Mouse (Mus musculus): ENCODE data around the gene Ggnbp2.

The Ggnbp2 gene

DNA sequence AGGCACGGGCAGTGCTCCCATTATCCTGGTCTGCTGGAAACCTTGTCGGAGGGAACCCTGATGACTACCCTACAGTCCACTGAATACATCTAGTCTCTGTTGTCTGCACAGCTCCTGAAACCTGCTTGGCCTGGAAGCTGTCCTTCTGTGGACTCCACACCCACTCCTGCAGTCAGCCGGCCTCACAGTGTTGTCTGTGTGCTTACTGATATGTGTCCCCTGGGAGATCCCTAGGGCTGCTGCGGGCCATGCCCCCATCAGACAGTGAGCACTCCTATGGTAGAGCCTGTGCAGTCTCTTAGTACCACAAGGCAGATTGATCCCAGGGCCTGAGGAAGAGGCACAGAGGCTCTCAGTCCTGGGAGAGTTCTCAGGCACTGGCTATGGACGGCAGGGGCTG is 48.1 kb downstream of the Ggnbp2 start:
- DNase-seq = no peak

DNA sequence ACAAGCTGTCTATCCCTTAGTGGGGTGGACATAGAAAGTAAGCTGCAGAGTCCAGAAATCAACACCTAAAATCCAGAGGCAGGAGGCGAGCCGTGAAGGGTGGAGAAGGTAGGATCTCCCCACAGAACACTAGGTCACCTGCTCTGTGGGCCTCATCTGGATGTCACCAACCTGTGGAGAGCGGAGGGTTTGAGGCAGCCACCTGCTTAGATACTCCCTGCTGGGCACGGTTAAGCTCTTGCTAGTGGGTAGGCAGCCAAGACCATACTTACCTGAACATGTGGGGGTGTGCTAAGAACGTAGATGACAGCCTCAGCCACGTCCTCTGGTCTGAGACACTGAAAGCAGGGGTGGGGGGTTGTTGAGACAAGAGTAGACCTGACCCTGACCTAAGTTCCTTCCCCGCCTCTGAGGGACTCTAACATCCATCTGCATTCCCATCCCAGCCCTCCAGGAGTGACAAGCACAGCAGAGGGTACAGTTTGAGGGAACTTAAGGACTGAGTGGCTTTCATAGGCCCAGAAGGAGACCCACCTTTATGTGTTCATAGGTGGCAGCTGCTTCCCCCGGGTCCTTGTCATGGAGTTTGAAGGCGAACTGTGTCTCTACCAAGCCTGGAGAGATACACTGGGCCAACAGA is 49.4 kb downstream of the Ggnbp2 start:
- no peak for DNase-seq

DNA sequence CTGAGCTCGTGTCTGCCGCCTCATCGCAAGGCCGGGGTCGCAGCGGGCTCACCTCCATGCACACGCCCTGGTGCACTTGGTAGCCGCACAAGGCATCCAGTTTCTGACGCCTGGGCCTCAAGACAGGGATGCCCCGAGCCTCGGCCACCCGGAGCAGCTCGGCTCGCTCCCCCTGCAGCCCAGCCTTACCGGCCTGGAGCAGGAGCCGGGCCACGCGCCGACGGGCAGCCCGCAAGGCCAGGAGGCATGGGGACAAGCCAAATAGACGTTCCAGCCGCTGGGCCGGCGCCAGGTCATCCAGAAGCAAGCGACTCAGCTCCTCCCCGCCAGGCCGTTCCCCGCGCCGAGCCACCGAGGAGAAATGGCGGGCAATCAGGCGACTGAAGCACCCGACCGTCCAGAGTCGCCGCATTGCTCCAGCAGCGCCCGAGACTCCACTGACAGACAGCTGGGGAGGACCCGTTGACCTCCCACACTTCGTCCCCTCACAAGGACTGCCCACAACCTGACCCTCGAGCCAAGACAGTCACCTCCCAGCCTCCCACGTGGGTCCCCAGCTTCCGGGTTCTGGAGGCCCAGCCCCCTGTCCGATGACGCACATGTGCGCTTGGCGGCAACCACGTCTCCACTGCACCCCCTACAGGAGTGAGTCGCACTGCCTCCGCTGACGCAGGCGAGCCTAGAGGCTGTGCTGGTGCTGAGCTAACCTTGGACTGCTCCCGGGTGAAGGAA is 51.5 kb downstream of the Ggnbp2 start, which contains the start of gene Mrm1:
Mrm1 (minus strand) TSS at position 555 of the 732 bp plus-strand sequence.
- peak; percentile 91 to 96 for DNase-seq

DNA sequence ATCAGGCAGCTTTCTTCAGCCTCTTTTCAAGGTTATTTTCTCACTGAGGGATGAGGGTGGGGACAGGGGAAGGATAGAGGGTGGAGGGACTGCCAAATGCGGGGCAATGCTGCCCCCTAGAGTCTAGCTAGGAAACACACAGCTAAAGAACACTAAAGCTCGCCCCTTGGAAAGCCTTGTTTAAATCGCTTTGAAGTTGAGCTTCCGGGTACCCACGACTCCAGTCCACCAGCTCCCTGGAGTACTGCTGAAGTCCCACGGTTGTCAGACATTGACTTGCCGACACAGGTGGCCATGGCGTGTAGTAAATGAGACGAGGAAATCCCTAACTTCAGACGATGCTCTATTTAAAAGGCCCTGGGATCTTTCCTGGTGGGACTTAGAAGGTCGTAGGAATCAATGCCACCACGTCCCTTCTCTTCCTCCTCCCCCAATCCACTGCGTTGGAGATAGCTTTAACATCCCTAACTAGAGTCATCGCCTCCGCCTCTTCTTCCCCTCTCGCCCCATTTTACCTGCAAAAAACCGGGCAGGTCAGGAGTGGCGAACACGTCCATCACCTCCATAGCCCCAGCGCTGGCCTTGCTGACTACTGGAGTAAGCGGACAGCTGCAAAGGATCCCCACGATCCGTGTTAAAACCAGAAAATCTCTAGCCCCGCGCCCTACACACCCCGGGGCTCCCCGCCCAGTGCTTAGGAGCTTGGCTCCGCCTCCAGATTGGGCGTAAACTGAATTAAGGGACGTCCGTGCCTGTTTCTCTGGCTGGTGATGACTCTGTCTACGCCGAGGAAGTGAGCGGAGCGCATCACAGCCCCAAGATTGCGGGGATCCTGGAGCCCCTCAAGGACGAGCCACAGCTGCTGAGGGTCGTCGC is 52.3 kb downstream of the Ggnbp2 start:
- peak; percentile 71 to 77 for DNase-seq

DNA sequence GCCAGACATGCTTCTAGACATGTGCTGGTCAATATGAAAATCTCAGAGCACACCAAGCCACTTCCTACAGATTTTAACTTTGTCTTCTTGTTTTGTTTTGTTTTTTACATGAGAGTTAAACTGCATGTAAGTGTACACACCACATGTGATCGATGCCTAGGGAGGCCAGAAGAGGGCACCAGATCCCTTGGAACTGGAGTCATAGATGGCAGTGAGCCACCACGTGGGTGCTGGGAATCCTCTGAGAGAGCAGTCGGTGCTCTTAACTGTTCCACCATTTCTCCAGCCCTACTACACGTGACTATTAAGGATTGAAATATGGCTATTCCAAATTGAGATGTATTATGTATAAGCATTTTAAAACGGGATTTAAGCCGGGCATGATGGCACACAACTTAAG is 53.3 kb downstream of the Ggnbp2 start:
- DNase-seq = peak in 1 of 2 experiments; percentile 53

DNA sequence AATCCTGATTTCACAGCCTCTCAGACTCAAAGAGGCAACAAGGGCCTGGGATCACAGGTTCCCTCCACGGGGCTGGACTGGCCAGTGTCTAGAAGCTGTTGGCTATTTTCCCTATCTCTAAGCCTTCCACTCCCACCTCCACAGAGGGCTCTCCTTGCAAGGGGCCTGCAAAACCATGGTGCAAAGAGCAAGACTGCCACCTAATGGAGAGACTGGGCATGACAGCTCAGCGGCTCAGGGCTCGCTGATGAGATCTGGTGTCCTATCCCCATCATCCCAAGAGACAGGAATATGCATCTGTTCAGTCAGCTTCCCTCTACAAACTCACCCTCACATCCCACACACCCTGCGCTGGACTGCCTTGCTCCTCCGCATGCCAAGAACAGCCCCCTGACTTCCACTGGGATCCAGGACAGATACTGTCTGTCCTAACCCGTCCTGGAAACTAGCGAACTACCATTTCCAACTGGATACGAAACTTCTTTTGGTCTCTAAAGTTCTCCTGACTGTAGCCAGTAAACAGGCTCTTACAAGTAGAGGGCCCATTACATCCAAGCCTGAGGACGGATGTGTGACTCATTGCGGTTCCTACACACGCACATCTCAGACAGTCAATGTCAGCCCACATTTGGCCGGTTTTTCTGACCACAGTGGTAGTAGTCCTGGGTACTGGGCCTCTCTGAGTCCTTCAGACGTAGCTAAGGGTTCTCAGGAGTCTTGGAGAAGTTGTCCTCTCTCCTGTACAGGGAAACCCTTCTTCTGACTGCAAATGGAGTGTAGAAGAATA is 56.7 kb downstream of the Ggnbp2 start:
- peak; percentile 80 to 86 for DNase-seq

DNA sequence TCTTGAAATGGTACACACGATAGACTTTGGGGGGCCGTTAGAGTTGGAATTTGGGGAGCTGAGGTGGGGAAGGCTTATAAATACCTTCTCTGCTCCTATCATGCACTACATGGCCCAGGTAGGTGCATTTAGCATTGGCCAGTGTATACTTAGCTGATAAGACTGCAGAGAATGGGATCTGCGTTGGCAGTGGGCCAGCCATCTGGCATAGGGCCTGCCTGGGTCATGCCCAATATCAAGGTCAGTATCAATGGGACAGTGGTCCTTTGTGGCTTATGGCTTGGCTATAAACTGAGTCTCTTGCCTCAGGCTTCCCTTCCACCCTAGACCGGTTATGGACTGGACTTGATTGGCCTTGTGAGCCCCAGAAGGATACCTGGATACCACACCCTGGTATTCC is 66.2 kb downstream of the Ggnbp2 start:
- DNase-seq = no peak

DNA sequence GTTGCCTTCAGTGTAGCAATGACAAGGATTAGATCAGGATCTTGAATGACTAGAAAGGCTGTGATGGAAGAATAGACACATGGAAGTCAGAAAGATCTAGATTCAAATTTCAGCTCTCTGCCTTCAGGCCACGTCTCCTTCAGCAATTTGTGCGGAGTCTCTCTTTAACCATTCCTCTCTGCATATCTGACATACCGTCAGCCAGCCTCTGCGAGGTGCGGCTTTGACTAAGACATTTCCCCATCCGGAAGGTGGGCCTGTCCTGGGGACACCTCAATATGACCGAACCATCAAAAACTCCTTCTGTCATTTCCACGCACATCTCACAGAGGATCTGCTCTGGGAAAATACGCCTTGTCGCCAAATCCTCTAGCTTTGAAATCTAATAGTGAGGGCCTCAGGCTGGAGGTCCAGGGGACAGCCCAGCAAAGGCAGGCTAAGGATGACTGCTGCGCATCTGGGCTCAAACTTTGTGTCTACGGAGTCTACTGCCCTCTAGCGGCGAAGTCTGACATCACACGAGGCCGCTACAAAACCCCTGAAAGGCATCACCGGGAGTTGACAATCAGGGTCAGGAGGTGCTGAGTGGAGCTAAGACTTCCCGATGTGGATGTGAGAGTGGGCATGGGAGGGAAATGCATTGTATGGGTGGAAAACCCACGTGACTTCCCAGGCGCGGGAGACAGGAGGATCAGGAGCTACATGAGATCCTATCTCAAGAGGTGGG is 72.8 kb downstream of the Ggnbp2 start:
- DNase-seq = peak; percentile 80 to 88

DNA sequence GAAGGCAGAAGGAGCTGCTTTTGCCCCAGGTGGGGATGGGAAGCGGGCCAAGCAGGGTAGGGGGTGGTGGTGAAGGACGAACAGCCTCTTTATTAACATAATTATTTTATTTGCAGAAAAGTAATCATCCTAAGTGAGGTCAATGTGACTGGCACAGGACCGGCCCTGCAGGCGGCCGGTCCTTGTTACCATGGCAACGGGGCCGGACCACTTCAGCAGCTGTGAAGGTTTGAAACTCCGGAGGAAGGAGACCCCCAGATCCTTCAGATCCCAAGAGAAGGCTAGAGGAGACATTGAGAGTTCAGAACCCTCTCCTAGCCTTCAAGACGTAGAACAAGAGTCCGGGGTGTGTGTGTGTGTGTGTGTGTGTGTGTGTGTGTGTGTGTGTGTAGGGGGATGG is 73.6 kb downstream of the Ggnbp2 start:
- DNase-seq = no peak

DNA sequence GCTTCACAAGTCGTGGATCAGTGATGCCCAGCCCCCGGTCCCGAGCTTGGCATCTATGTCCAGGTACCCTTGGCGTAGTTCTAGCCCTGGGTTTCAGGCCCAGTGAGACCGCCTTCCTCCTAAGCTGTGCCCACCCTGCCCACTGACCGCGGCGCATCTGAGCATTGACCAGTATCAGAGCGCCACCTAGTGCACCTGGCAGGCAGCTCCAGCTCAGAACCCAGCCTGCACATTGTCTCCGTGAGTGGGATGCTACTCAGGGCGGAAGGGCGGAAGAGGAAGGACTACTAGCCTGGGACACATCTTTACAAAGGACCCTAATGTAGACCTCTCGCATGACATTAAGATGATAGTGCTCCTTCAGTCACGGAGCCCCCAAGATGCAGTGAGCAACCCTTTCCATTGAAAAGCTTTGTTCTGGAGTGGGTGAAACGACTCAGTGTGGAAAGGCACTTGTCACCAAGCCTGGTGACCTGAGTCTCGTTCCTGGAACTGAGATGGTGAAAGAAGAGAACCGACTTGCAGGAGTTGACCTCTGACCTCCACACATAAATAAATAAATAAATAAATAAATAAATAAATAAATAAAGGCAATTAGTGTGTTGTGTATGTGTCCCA is 76.0 kb downstream of the Ggnbp2 start:
- peak; percentile 88 to 91 for DNase-seq

DNA sequence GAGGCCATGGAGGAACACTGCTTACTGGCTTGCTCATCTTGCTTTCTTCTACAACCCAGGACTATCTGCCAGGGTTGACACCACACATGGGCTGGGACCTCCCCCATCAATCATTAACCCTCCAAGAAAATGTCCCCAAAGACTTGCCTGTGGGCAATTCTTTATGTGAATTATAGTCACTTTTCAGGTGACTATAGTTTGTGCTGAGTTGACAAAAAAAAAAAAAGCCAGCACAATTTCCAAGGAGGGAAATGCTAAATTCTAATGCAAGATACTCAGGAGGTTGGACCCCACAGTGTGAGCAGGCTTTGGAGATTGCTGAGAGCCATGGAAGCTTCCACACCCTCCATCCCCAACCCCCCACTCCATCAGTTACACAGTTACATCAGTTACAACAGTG is 77.1 kb downstream of the Ggnbp2 start:
- DNase-seq = no peak

DNA sequence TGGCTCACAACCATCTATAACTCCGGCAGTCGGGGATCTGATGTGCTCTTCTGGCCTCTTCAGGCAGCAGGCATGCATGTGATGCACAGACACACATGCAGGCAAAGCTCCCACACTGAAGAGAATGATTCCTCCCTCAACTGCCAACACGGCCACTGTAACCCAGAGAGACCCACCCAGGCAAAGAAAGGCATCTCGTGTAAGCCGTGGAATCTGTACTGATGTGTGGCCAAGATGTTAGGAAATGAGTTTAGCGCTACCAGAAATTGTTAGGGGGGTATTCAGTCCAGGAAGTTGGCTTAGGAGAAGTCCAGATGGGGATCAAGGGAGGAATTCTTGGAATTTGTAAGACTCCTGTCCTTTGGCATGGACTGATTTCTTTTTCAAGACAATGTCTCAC is 80.2 kb downstream of the Ggnbp2 start:
- no peak for DNase-seq

All from cerebellum, postnatal 25 days (tissue).